Mouse (Mus musculus): Measurements from ENCODE around the gene Nploc4. TPM values are rescaled to one million over a fixed set of nuclear protein-coding genes. Genes with fewer than 3 reads are reported as not detected.

Gene Nploc4
- 50.4 and 67.4 TPM in 2 replicates for total RNA-seq (2012; rRNA removed)
- total RNA-seq (2014; rRNA removed) = 38.3 and 40.6 TPM in 2 replicates
- 97.8 and 115 TPM in 2 replicates for polyA plus RNA-seq (2012; ENCODE audit: insufficient read length, low read depth)

DNA sequence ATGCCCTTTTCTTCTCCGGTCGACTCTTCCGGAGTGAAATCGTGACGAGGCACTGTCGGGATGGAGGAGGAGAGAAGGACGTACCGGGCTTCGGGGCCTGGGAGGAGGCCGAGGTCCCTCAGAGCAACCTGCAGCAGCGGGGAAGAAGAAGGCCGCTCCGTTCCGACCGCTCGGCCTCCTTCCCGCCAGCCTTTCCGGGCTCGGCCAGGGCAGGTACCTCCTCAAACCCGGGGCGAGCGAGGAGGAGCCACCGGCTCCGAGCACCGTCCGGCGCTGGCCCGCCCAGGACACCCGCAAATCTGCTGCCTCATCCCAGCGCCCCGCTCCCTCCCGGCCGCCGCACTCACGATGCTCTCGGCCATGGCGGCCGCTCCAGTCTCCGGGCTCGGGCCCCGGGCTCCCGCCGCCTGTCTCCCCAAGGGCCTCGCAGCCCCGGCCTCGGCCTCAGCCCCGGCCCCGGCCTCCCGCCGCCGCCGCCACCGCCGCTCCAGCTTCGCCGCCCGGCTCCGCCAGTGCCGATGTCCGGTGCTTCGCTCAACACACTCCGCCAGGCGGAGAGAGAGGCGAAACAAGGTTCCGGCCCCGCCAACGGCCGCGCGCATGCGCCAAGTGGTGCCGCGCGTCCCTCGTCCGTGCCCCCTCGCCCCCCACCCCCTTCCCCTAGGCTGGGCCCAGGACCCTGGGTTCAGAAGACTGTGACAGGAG, at the start of gene Nploc4:
TSS of gene Nploc4 (minus strand) at position 557 of the 705 bp plus-strand sequence.
- no peaks in the 10 kb centered on the region for H3K27me3 ChIP-seq (replicated peaks)
- H3K36me3 ChIP-seq (replicated peaks in 1 of 2; ENCODE audit: control insufficient read depth in 1 of 2, insufficient read depth in 1 of 2, low read length in 1 of 2) = peaks cover 26 to 33% of the 10 kb centered on the region in 2 experiments
- H3K9me3 ChIP-seq (replicated peaks; ENCODE audit: low read length) = no peaks in the 10 kb centered on the region
- in situ Hi-C loops (cut with MboI; ENCODE audit: low pct_ligation_motif_present, low pct_unique_long_range_greater_than_20kb, low sequenced_read_pairs) = loop anchor here (5.0 kb wide), 1 partner anchor 35 kb away; no protein-coding TSS in a partner anchor
- H3K79me2 ChIP-seq (replicated peaks; ENCODE audit: control insufficient read depth, extremely low read depth, insufficient read depth, poor library complexity, severe bottlenecking) = peaks cover 36% of the 10 kb centered on the region
- peak within 1 kb of the TSS; percentile 79 for H3K9ac ChIP-seq (ENCODE audit: insufficient read depth, low read depth)
- peak within 1 kb of the TSS; percentile 33 for H3K27ac ChIP-seq (ENCODE audit: insufficient read depth, low read depth)
- peak; percentile 87 for TF ChIP-seq NRF1 (IDR thresholded peaks at IDR 0.05; ENCODE audit: low read depth, low read length)
- peak; percentile 71; the same call in 1 of the 2 replicates for TF ChIP-seq MAX (IDR thresholded peaks at IDR 0.05; ENCODE audit: low read length)
- TF ChIP-seq GABPA (IDR thresholded peaks at IDR 0.05; ENCODE audit: insufficient replicate concordance, low read depth, low read length) = peak; percentile 25; the same call in 1 of the 2 replicates
- TF ChIP-seq BHLHE40 (IDR thresholded peaks at IDR 0.05; ENCODE audit: low read depth, low read length) = no peak; the same call in 1 of the 2 replicates
- TF ChIP-seq NELFE (IDR thresholded peaks at IDR 0.05; ENCODE audit: low read depth, low read length) = peak; percentile 95
- peak; percentile 91 for TF ChIP-seq SIN3A (IDR thresholded peaks at IDR 0.05; ENCODE audit: low read length)
- peak; percentile 88 for TF ChIP-seq UBTF (IDR thresholded peaks at IDR 0.05; ENCODE audit: low read depth, low read length)
- no peak for TF ChIP-seq USF1 (IDR thresholded peaks at IDR 0.05; ENCODE audit: low read depth, low read length)
- TF ChIP-seq RAD21 (IDR thresholded peaks at IDR 0.05; ENCODE audit: low read depth, low read length) = no peak
- TF ChIP-seq ELF1 (IDR thresholded peaks at IDR 0.05; ENCODE audit: low read depth, low read length) = peak; percentile 82
- 0 out of 2 replicates have a peak, but pooled peaks have one; percentile 26 for TF ChIP-seq E2F4 (IDR thresholded peaks at IDR 0.05; ENCODE audit: insufficient replicate concordance, low read depth, low read length)
- no peak for TF ChIP-seq ZNF384 (IDR thresholded peaks at IDR 0.05; ENCODE audit: low read depth, low read length)
- TF ChIP-seq POLR2A (IDR thresholded peaks at IDR 0.05; ENCODE audit: low read depth, low read length) = peak; percentile 89
- TF ChIP-seq ETS1 (conservative IDR thresholded peaks at IDR 0.05; ENCODE audit: low read depth, low read length) = peak; percentile 34
- TF ChIP-seq CHD2 (IDR thresholded peaks at IDR 0.05; ENCODE audit: low read length) = 0 out of 2 replicates have a peak, but pooled peaks have one; percentile 51
- TF ChIP-seq POLR2AphosphoS2 (IDR thresholded peaks at IDR 0.05; ENCODE audit: low read depth, low read length) = no peak; the same call in 1 of the 2 replicates
- TF ChIP-seq MAFK (IDR thresholded peaks at IDR 0.05; ENCODE audit: insufficient replicate concordance, low read length) = no peak; the same call in 1 of the 2 replicates
- peak; percentile 82 for TF ChIP-seq TBP (conservative IDR thresholded peaks at IDR 0.05; ENCODE audit: low read depth, low read length)
- peak; percentile 86 for TF ChIP-seq MEF2A (IDR thresholded peaks at IDR 0.05; ENCODE audit: borderline replicate concordance, low read depth, low read length)
- TF ChIP-seq SMC3 (IDR thresholded peaks at IDR 0.05; ENCODE audit: low read depth, low read length) = no peak
- TF ChIP-seq IRF4 (IDR thresholded peaks at IDR 0.05; ENCODE audit: low read depth, low read length) = peak; percentile 81
- TF ChIP-seq TCF12 (IDR thresholded peaks at IDR 0.05; ENCODE audit: low read depth, low read length) = peak; percentile 96
- peak; percentile 86 for TF ChIP-seq HCFC1 (IDR thresholded peaks at IDR 0.05; ENCODE audit: low read depth, low read length)
- peak; percentile 87; the same call in 1 of the 2 replicates for TF ChIP-seq MAZ (IDR thresholded peaks at IDR 0.05; ENCODE audit: low read depth, low read length)
- peak; percentile 82; the same call in 1 of the 2 replicates for TF ChIP-seq KAT2A (IDR thresholded peaks at IDR 0.05; ENCODE audit: insufficient replicate concordance, low read length)
- TF ChIP-seq RCOR1 (conservative IDR thresholded peaks at IDR 0.05; ENCODE audit: low read depth, low read length) = peak; percentile 75; the same call in 1 of the 2 replicates
- peak; percentile 86 for TF ChIP-seq MXI1 (IDR thresholded peaks at IDR 0.05; ENCODE audit: low read depth, low read length)
- TF ChIP-seq ZMIZ1 (IDR thresholded peaks at IDR 0.05; ENCODE audit: low read depth, low read length) = peak; percentile 93
- H3K4me2 ChIP-seq (ENCODE audit: insufficient read depth, low read depth, poor library complexity, severe bottlenecking) = peak within 1 kb of the TSS; percentile 98
- H3K4me1 ChIP-seq (ENCODE audit: control insufficient read depth in 1 of 2, insufficient read depth in 2 of 2) = peaks cover 3 to 14% of the 10 kb centered on the region in 2 experiments; a peak in 3 of 4 replicates
- peak within 1 kb of the TSS; percentile 86 to 97 (median 86) for H3K4me3 ChIP-seq (replicated peaks in 1 of 3; ENCODE audit: low read depth in 2 of 3, low read length in 2 of 3, poor library complexity in 1 of 3)
- peak; percentile 89 for DNase-seq (ENCODE audit: extremely low read depth)
- dilution Hi-C loops (cut with MboI; ENCODE audit: extremely low pct_ligation_motif_present, extremely low pct_unique_long_range_greater_than_20kb, low sequenced_read_pairs) = no loop called here

All from CH12.LX (cell line).